Mouse (Mus musculus): ENCODE measurements around the gene Usp29.
"Not testable (repeated sequence)": the region's sequence is repeated elsewhere in the genome, so short reads cannot be mapped to it uniquely, and the experiment has no call there.

The Usp29 gene

GRCm38 (mm10) chr7:6770286-6770685, 39.9 kb downstream of the Usp29 start:
- no peak for DNase-seq

GRCm38 (mm10) chr7:6773865-6774413, 43.6 kb downstream of the Usp29 start:
- not testable (repeated sequence) for DNase-seq

GRCm38 (mm10) chr7:6776314-6777059, 46.1 kb downstream of the Usp29 start:
- peak; percentile 66 to 71 for DNase-seq

GRCm38 (mm10) chr7:6777107-6777506, 46.7 kb downstream of the Usp29 start:
- peak; percentile 28 to 41 for DNase-seq

GRCm38 (mm10) chr7:6777689-6778088, 47.3 kb downstream of the Usp29 start:
- DNase-seq = no peak

- no peak for DNase-seq
These were observed 48.8 kb downstream of the Usp29 start for GRCm38 (mm10) chr7:6779172-6779571.

- no peak for DNase-seq
These were observed 51.2 kb downstream of the Usp29 start for GRCm38 (mm10) chr7:6781541-6781940.

GRCm38 (mm10) chr7:6784340-6785073, 54.1 kb downstream of the Usp29 start:
- DNase-seq = no peak

GRCm38 (mm10) chr7:6787000-6787399, 56.6 kb downstream of the Usp29 start:
- no peak for DNase-seq

- peak; percentile 19 to 29 for DNase-seq
These were observed 57.7 kb downstream of the Usp29 start for GRCm38 (mm10) chr7:6788101-6788500.

GRCm38 (mm10) chr7:6791286-6792065, 61.1 kb downstream of the Usp29 start:
- DNase-seq = no peak

GRCm38 (mm10) chr7:6793240-6793639, 62.9 kb downstream of the Usp29 start:
- DNase-seq = no peak

GRCm38 (mm10) chr7:6793811-6794210, 63.4 kb downstream of the Usp29 start:
- no peak for DNase-seq

GRCm38 (mm10) chr7:6797408-6797807, 67.0 kb downstream of the Usp29 start:
- no peak for DNase-seq

- no peak for DNase-seq
These were observed 68.9 kb downstream of the Usp29 start for GRCm38 (mm10) chr7:6799105-6799805.

- DNase-seq = no peak
These were observed 70.4 kb downstream of the Usp29 start for GRCm38 (mm10) chr7:6800586-6801441.

- no peak for DNase-seq
These were observed 71.3 kb downstream of the Usp29 start for GRCm38 (mm10) chr7:6801642-6802041.

GRCm38 (mm10) chr7:6810556-6810955, 80.2 kb downstream of the Usp29 start:
- peak in 1 of 2 experiments; percentile 8 for DNase-seq

- no peak for DNase-seq
These were observed 84.6 kb downstream of the Usp29 start for GRCm38 (mm10) chr7:6814971-6815370.

- DNase-seq = no peak
These were observed 86.5 kb downstream of the Usp29 start for GRCm38 (mm10) chr7:6816706-6817376.

- DNase-seq = no peak
These were observed 89.9 kb downstream of the Usp29 start for GRCm38 (mm10) chr7:6820296-6820695.

Measured in cerebellum, postnatal 25 days (tissue).